Mouse (Mus musculus): ENCODE results near the gene Nmrk1. TPM values are rescaled to one million over a fixed set of nuclear protein-coding genes. Genes with fewer than 3 reads are reported as not detected.
A peak's percentile ranks its signal among the peaks of the same experiment; 100 is the strongest.

The Nmrk1 gene
- total RNA-seq, 2 experiments from 2014 or later, result 7.4 to 8.0 TPM

GRCm38 (mm10) chr19:18615680-18616240 lies 16.0 kb upstream of the Nmrk1 start:
- no peak for DNase-seq (ENCODE audit: low spot score in 2 of 2)

GRCm38 (mm10) chr19:18617504-18617903 lies 14.2 kb upstream of the Nmrk1 start:
- DNase-seq (ENCODE audit: low spot score in 2 of 2), result no peak

GRCm38 (mm10) chr19:18619060-18619459 lies 12.7 kb upstream of the Nmrk1 start:
- DNase-seq (ENCODE audit: low spot score in 2 of 2), result no peak

GRCm38 (mm10) chr19:18619691-18620090 lies 12.1 kb upstream of the Nmrk1 start:
- no peak for DNase-seq (ENCODE audit: low spot score in 2 of 2)

- DNase-seq (ENCODE audit: low spot score in 2 of 2), result no peak
These were observed 7.9 kb upstream of the Nmrk1 start for GRCm38 (mm10) chr19:18623894-18624293.

GRCm38 (mm10) chr19:18629589-18629988 lies 2.2 kb upstream of the Nmrk1 start:
- no peak for DNase-seq (ENCODE audit: low spot score in 2 of 2)

GRCm38 (mm10) chr19:18630221-18631119 lies 1.3 kb upstream of the Nmrk1 start:
- no peak for DNase-seq (ENCODE audit: low spot score in 2 of 2)

GRCm38 (mm10) chr19:18631161-18631643 lies 548 bp upstream of the Nmrk1 start:
- DNase-seq (ENCODE audit: low spot score in 2 of 2), result peak; percentile 46 to 59

GRCm38 (mm10) chr19:18632231-18633185 lies 758 bp downstream of the Nmrk1 start:
- no peak for DNase-seq (ENCODE audit: low spot score in 2 of 2)

GRCm38 (mm10) chr19:18637954-18638353 lies 6.2 kb downstream of the Nmrk1 start:
- no peak for DNase-seq (ENCODE audit: low spot score in 2 of 2)

- DNase-seq (ENCODE audit: low spot score in 2 of 2), result no peak
These were observed 7.2 kb downstream of the Nmrk1 start for GRCm38 (mm10) chr19:18638949-18639348.

- DNase-seq (ENCODE audit: low spot score in 2 of 2), result no peak
These were observed 7.8 kb downstream of the Nmrk1 start for GRCm38 (mm10) chr19:18639552-18639951.

- no peak for DNase-seq (ENCODE audit: low spot score in 2 of 2)
These were observed 9.3 kb downstream of the Nmrk1 start for GRCm38 (mm10) chr19:18641001-18641400.

- DNase-seq (ENCODE audit: low spot score in 2 of 2), result no peak
These were observed 11.7 kb downstream of the Nmrk1 start for GRCm38 (mm10) chr19:18643411-18643810.

GRCm38 (mm10) chr19:18644084-18644483 lies 12.3 kb downstream of the Nmrk1 start:
- DNase-seq (ENCODE audit: low spot score in 2 of 2), result no peak

- DNase-seq (ENCODE audit: low spot score in 2 of 2), result no peak
These were observed 14.6 kb downstream of the Nmrk1 start for GRCm38 (mm10) chr19:18646397-18646796.

GRCm38 (mm10) chr19:18646853-18647420 lies 15.2 kb downstream of the Nmrk1 start:
- no peak for DNase-seq (ENCODE audit: low spot score in 2 of 2)

GRCm38 (mm10) chr19:18647775-18648557 lies 16.2 kb downstream of the Nmrk1 start:
- DNase-seq (ENCODE audit: low spot score in 2 of 2), result no peak

GRCm38 (mm10) chr19:18648558-18648945 lies 16.8 kb downstream of the Nmrk1 start:
- no peak for DNase-seq (ENCODE audit: low spot score in 2 of 2)

GRCm38 (mm10) chr19:18649955-18650354 lies 18.2 kb downstream of the Nmrk1 start:
- DNase-seq (ENCODE audit: low spot score in 2 of 2), result no peak

Measured in layer of hippocampus, postnatal 10 days (tissue).